Mouse (Mus musculus) stomach, embryonic 14.5 days (tissue): ENCODE results near the gene Kpnb1. TPM values are rescaled to one million over a fixed set of nuclear protein-coding genes. Genes with fewer than 3 reads are reported as not detected.

ENCODE experiments used
- ATAC-seq: fragments of 200-750 bp; cut with Nextera tagmentation; 2 replicates; pipeline ENCODE4 v1.8.0; 2017; ENCODE audit warnings: low read depth, moderate TSS enrichment; ENCODE audit not compliant: insufficient number of reproducible peaks, insufficient read depth, low FRiP score
- H3K27ac ChIP-seq: fragments of 300-500 bp; sonication (generic); 2 replicates; pipeline ENCODE4 v1.5.1; 2014; ENCODE audit warnings: mild to moderate bottlenecking, low read length, moderate library complexity, mixed read lengths
- H3K27me3 ChIP-seq: fragments of 300-500 bp; sonication (generic); 2 replicates; pipeline ENCODE4 v1.6.1; 2014; ENCODE audit warnings: low read length, control low read depth, mixed read lengths; ENCODE audit not compliant: control insufficient read depth, insufficient read depth
- H3K36me3 ChIP-seq: fragments of 300-500 bp; sonication (generic); 2 replicates; pipeline ENCODE4 v1.6.1; 2014; ENCODE audit warnings: mild to moderate bottlenecking, control low read depth, low read length, moderate library complexity, mixed read lengths; ENCODE audit not compliant: control insufficient read depth, insufficient read depth
- H3K4me1 ChIP-seq: fragments of 300-500 bp; sonication (generic); 2 replicates; pipeline ENCODE4 v1.6.1; 2014; ENCODE audit warnings: low read length, control low read depth, mixed read lengths; ENCODE audit not compliant: control insufficient read depth, insufficient read depth
- H3K4me2 ChIP-seq: fragments of 300-500 bp; sonication (generic); replicated peaks from 2 replicates; pipeline ENCODE4 v1.6.1; 2014; ENCODE audit warnings: low read depth, low read length, control low read depth
- H3K4me3 ChIP-seq: fragments of 300-500 bp; sonication (generic); 2 replicates; pipeline ENCODE4 v1.5.1; 2014; ENCODE audit warnings: low read depth, low read length, control low read depth
- H3K9ac ChIP-seq: fragments of 300-500 bp; sonication (generic); replicated peaks from 2 replicates; pipeline ENCODE4 v1.6.1; 2014; ENCODE audit warnings: low read depth, mild to moderate bottlenecking, control low read depth, low read length, moderate library complexity, mixed read lengths
- H3K9me3 ChIP-seq: fragments of 300-500 bp; sonication (generic); 2 replicates; pipeline ENCODE4 v1.6.1; 2016; ENCODE audit warnings: low read depth, low read length, control low read depth; ENCODE audit not compliant: control insufficient read depth
- whole genome bisulfite sequencing: fragments of 180-500 bp; shearing (Covaris S2); extraction: QIAGEN DNeasy Blood & Tissue Kit; methylation state at CpG from one replicate; pipeline ENCODE4 v1.1.7; 2014; 5-methylcytosine and 5-hydroxymethylcytosine counted together
- polyA plus RNA-seq: library from polyadenylated mRNA; unstranded; fragments of >200 nt; fragmentation: Nextera tagmentation; extraction: Ambion mirVana; gene quantifications from 2 replicates; pipeline ENCODE4 v1.2.1, GENCODE M21; 2014

Gene Kpnb1
- polyA plus RNA-seq, 1 experiment from 2014 or later, result 65.1 TPM

GRCm38 (mm10) chr11:97182446-97182845 is 5.2 kb downstream of the Kpnb1 start:
- H3K36me3 ChIP-seq, result peaks cover 79% of the 10 kb centered on the region

DNA sequence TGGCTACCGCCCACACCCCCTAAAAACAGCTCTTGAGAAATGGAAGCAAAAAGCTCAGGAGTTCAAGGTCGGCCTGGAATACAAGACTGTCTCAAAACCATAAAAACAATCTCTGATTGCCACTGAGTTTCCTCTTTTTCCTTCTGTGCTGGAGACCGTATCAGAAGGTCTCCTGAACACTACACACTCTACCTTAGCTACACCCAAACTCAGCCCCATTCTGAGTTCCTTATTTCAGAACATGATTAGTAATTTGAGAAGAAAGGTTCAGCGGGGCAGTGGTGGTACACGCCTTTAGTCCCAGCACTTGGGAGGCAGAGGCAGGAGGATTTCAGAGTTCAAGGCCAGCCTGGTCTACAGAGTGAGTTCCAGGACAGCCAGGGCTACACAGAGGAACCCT is 6.6 kb downstream of the Kpnb1 start:
- Histone ChIP-seq H3K9ac (no peak overlapping the region), H3K36me3 (peaks cover 93% of the 10 kb centered on the region), H3K4me1 (peaks cover 12% of the 10 kb centered on the region), H3K4me2 (no peak overlapping the region), H3K4me3 (no peak overlapping the region), H3K27me3 (no peaks in the 10 kb centered on the region), H3K9me3 (no peaks in the 10 kb centered on the region), H3K27ac (no peak overlapping the region)
- no peak for ATAC-seq
- WGBS, result 85% methylated on average over 5 of the region's 5 CpGs

More at GRCm38 (mm10) chr11:97182446-97182845, 5.2 kb downstream of the Kpnb1 start:
- Histone ChIP-seq H3K27ac (no peak overlapping the region), H3K9me3 (no peaks in the 10 kb centered on the region), H3K4me1 (peaks cover 16% of the 10 kb centered on the region), H3K9ac (no peak overlapping the region), H3K4me2 (no peak overlapping the region), H3K27me3 (no peaks in the 10 kb centered on the region), H3K4me3 (no peak overlapping the region)
- WGBS, result 92% methylated on average over 3 of the region's 3 CpGs
- no peak for ATAC-seq

DNA sequence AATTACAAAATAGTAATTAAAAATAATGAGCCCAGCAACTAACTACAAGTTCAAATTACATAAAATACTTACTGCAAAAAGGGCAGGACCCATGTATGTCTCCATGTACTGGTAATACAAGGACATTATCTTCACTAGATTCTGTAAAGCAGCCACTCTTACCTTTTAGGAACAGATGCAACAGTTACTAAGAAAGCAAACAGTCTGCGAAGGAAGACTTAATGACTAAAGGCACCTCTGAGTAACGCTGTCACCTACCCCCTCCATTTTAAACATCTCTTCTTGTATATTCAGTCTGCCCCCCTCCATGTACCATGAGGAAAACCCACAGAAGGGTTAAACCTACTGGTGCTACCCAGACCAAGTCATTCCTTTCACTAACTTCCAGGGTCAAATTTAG is 9.5 kb downstream of the Kpnb1 start:
- 0 out of 2 replicates have a peak, but pooled peaks cover 2% of the 10 kb centered on the region for H3K4me1 ChIP-seq
- H3K9me3 ChIP-seq, result no peaks in the 10 kb centered on the region
- 96% methylated on average over 2 of the region's 2 CpGs for WGBS
- no peak for ATAC-seq
- H3K4me3 ChIP-seq, result no peak overlapping the region
- no peaks in the 10 kb centered on the region for H3K27me3 ChIP-seq
- no peak overlapping the region for H3K4me2 ChIP-seq
- H3K9ac ChIP-seq, result no peak overlapping the region
- peaks cover 98% of the 10 kb centered on the region for H3K36me3 ChIP-seq
- no peak overlapping the region for H3K27ac ChIP-seq

DNA sequence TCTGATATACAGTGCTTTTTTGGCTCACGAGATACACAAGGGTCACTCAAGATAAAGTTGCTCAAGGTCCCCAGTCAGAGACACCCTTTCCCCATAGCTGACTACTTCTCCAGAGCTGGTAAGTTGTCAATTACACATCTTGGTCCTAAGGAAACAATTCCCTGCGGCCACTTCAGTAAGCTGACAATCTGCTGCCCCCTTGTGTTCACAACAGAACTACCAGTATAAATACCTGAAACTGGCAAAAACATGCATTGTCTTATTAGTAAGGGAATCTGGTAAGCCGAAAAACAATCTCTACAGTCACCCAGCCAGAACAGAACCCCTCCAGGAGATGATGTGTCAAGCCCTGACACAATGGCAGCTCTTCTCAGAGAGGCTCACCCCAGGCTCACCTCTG is 10.8 kb downstream of the Kpnb1 start:
- WGBS, result 55% methylated on average over 3 of the region's 3 CpGs
- H3K4me2 ChIP-seq, result no peak overlapping the region
- H3K27ac ChIP-seq, result no peak overlapping the region
- H3K9me3 ChIP-seq, result no peaks in the 10 kb centered on the region
- peaks cover 99% of the 10 kb centered on the region for H3K36me3 ChIP-seq
- no peaks in the 10 kb centered on the region for H3K4me1 ChIP-seq
- no peaks in the 10 kb centered on the region for H3K27me3 ChIP-seq
- H3K9ac ChIP-seq, result no peak overlapping the region
- no peak overlapping the region for H3K4me3 ChIP-seq
- ATAC-seq, result no peak

DNA sequence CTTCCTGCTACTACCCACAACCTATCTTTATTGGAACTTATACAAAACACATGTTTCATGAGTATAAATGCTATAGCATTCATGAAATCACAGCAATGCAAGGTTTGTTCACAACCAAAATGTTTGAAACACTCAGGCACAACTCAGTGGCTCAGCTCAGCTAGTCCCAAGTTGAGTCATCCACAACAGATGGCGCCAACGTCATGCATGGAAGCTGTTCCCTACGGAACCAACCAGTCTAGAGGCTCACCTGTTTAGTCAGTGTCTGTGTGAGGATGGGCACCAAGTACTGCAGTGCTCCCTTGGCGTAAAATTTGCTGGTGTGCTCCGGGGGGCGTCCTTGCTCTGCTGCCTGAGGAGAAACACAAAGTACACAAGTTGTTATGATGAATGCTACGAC is 12.2 kb downstream of the Kpnb1 start:
- no peak for ATAC-seq
- H3K4me3 ChIP-seq, result no peak overlapping the region
- peaks cover 99% of the 10 kb centered on the region for H3K36me3 ChIP-seq
- H3K4me2 ChIP-seq, result no peak overlapping the region
- H3K9ac ChIP-seq, result no peak overlapping the region
- no peaks in the 10 kb centered on the region for H3K4me1 ChIP-seq
- no peaks in the 10 kb centered on the region for H3K27me3 ChIP-seq
- H3K9me3 ChIP-seq, result no peaks in the 10 kb centered on the region
- 92% methylated on average over 7 of the region's 7 CpGs for WGBS
- H3K27ac ChIP-seq, result no peak overlapping the region

DNA sequence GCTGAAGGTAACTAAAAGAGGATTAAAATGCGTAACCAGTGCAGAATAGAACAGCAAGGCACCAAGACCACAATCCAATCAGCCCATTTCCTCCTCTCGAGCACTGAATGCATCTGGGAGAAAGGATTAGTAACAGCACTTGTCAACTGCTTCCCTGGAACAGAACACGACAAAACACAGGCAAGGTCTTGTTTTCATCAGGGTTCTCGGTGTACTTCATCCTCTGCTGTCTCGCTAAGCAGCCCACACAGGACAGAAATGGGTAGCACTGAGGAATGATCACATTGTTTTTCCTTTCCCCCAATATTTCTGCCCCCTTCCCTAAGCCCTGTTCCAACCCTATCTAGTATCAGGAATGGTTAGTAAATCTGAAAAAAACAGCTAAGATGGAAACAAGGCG is 27.3 kb downstream of the Kpnb1 start:
- 77% methylated on average over 6 of the region's 6 CpGs for WGBS
- H3K9ac ChIP-seq, result no peak overlapping the region
- H3K4me1 ChIP-seq, result no peaks in the 10 kb centered on the region
- no peak overlapping the region for H3K4me2 ChIP-seq
- no peak overlapping the region for H3K4me3 ChIP-seq
- ATAC-seq, result no peak
- no peak overlapping the region for H3K27ac ChIP-seq
- peaks cover 82% of the 10 kb centered on the region for H3K36me3 ChIP-seq
- no peaks in the 10 kb centered on the region for H3K27me3 ChIP-seq
- no peaks in the 10 kb centered on the region for H3K9me3 ChIP-seq

- H3K4me1 ChIP-seq, result peaks cover 9% of the 10 kb centered on the region
- no peak overlapping the region for H3K4me3 ChIP-seq
- H3K9me3 ChIP-seq, result no peaks in the 10 kb centered on the region
- peaks cover 49% of the 10 kb centered on the region for H3K36me3 ChIP-seq
- no peak for ATAC-seq
- 82% methylated on average over 7 of the region's 7 CpGs for WGBS
- H3K4me2 ChIP-seq, result no peak overlapping the region
- H3K9ac ChIP-seq, result no peak overlapping the region
- H3K27ac ChIP-seq, result no peak overlapping the region
- H3K27me3 ChIP-seq, result no peaks in the 10 kb centered on the region
These were observed 30.7 kb downstream of the Kpnb1 start for GRCm38 (mm10) chr11:97156999-97157398.

- no peaks in the 10 kb centered on the region for H3K27me3 ChIP-seq
- H3K4me1 ChIP-seq, result peaks cover 24% of the 10 kb centered on the region
- no peak overlapping the region for H3K27ac ChIP-seq
- 33% methylated on average over 10 of the region's 10 CpGs for WGBS
- no peak for ATAC-seq
- no peaks in the 10 kb centered on the region for H3K9me3 ChIP-seq
- H3K9ac ChIP-seq, result no peak overlapping the region
- H3K4me3 ChIP-seq, result no peak overlapping the region
- peaks cover 13% of the 10 kb centered on the region for H3K36me3 ChIP-seq
- H3K4me2 ChIP-seq, result peak overlapping the region; percentile 91; the same call in 1 of the 2 replicates
These were observed 34.9 kb downstream of the Kpnb1 start for GRCm38 (mm10) chr11:97152662-97153287.

DNA sequence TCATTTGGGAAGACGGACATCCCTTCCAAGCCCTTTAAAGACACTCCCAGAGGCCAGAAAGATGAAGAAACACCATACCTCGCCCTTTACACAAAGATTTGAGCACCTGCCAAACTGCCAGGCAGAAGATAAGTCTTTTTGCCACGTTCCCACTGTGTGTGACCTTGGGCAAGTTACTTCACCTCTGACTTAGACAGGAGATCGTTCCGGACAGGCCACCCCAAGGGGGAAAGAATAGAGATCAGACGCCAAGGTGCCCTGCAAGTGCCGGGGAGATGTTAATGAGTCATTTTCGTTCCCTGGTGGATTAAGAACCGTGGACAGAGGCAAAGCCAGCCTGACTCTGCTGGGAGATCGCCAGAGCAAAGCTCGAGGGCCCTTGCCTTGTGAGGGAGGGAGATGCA is 35.7 kb downstream of the Kpnb1 start:
- Histone ChIP-seq H3K27ac (no peak overlapping the region; the same call in 1 of the 2 replicates), H3K4me1 (peaks cover 24% of the 10 kb centered on the region), H3K4me3 (peak overlapping the region; percentile 69), H3K9me3 (no peaks in the 10 kb centered on the region), H3K9ac (0 out of 2 replicates have a peak overlapping the region, but pooled peaks have one; percentile 63), H3K4me2 (peak overlapping the region; percentile 91), H3K36me3 (peaks cover 7% of the 10 kb centered on the region; the same call in 1 of the 2 replicates), H3K27me3 (no peaks in the 10 kb centered on the region)
- 1% methylated on average over 11 of the region's 11 CpGs for WGBS
- no peak for ATAC-seq
